Comparison of ENCODE assay signal across 10 mouse cellular contexts in genomic region chr6:127925915-127926314, GRCm38 (mm10). TPM values are rescaled to one million over a fixed set of nuclear protein-coding genes. Genes with fewer than 3 reads are reported as not detected.
A peak's percentile ranks its signal among the peaks of the same experiment; 100 is the strongest.
DNase-seq lines count a peak whose midpoint lies in the region; ATAC-seq and TF ChIP-seq lines count a peak whose summit lies in the region.
"Had no signal": no experiment of that assay in that cellular context is flagged by ENCODE, and none has a peak within 500 bp of the region (broad histone marks: within the 10 kb centered on the region; RNA-seq: fewer than 3 reads in every experiment).

No protein-coding gene starts in this region.

- no peak overlapping the region for H3K9ac ChIP-seq in kidney, embryonic 16.5 days (replicated peaks; ENCODE audit: low read length)
- H3K9ac ChIP-seq: liver, embryonic 15.5 days had no signal

- no peak for TF ChIP-seq CTCF in thymus, adult 2 months (IDR thresholded peaks at IDR 0.05; ENCODE audit: borderline replicate concordance, control insufficient read depth, extremely low read depth, insufficient read depth, low read length, poor library complexity)

- H3K36me3 ChIP-seq in kidney, embryonic 16.5 days (ENCODE audit: insufficient read depth, low read length) = no peaks in the 10 kb centered on the region
- H3K36me3 ChIP-seq in thymus, adult 2 months (ENCODE audit: control insufficient read depth, insufficient read depth, low read length) = no peaks in the 10 kb centered on the region
- H3K36me3 ChIP-seq: G1E; liver, embryonic 15.5 days had no signal

- 49% methylated on average over 9 of the region's 9 CpGs for WGBS in kidney, embryonic 16.5 days
- WGBS in thymus, adult 2 months = 76% methylated on average over 9 of the region's 9 CpGs

- no peak for DNase-seq in kidney, adult 9 months
- peak; percentile 44 to 62 for DNase-seq in frontal cortex, postnatal 25 days (ENCODE audit: low spot score in 2 of 2)
- DNase-seq in left cerebral cortex, adult 18-20 months (ENCODE audit: low spot score in 2 of 2) = peak; percentile 71 to 84
- peak; percentile 78 for DNase-seq in right cerebral cortex, postnatal 25 days
- no peak for DNase-seq in thymus, adult 18-20 months
- DNase-seq in thymus, adult 2 months = no peak
- no peak for DNase-seq in heart, adult 11 months

- no peak for TF ChIP-seq POLR2A in thymus, adult 2 months (IDR thresholded peaks at IDR 0.05; ENCODE audit: control insufficient read depth, extremely low read depth, insufficient read depth, low read length, poor library complexity)

- no peak overlapping the region for H3K4me3 ChIP-seq in kidney, embryonic 16.5 days (ENCODE audit: low read length)
- no peak overlapping the region for H3K4me3 ChIP-seq in thymus, adult 2 months (ENCODE audit: control insufficient read depth, insufficient read depth, low read length)
- H3K4me3 ChIP-seq: liver, embryonic 15.5 days had no signal

- no peaks in the 10 kb centered on the region for H3K27me3 ChIP-seq in kidney, embryonic 16.5 days (ENCODE audit: insufficient read depth, low read length)
- H3K27me3 ChIP-seq in thymus, adult 2 months (ENCODE audit: control insufficient read depth, insufficient read depth, low read length) = no peaks in the 10 kb centered on the region
- H3K27me3 ChIP-seq: liver, embryonic 15.5 days had no signal

- no peaks in the 10 kb centered on the region for H3K9me3 ChIP-seq in kidney, embryonic 16.5 days (ENCODE audit: low read length)
- H3K9me3 ChIP-seq: liver, embryonic 15.5 days had no signal

- peak; percentile 43 for ATAC-seq in kidney, embryonic 16.5 days (ENCODE audit: low FRiP score, low TSS enrichment)

- no peak overlapping the region for H3K4me2 ChIP-seq in kidney, embryonic 16.5 days (replicated peaks; ENCODE audit: low read depth, low read length)
- H3K4me2 ChIP-seq: liver, embryonic 15.5 days had no signal

- no peak overlapping the region for H3K27ac ChIP-seq in kidney, embryonic 16.5 days (ENCODE audit: low read length)
- H3K27ac ChIP-seq in thymus, adult 2 months (ENCODE audit: control insufficient read depth, insufficient read depth, low read length) = no peak overlapping the region
- H3K27ac ChIP-seq: liver, embryonic 15.5 days had no signal

- peaks cover 15% of the 10 kb centered on the region; the same call in 1 of the 2 replicates for H3K4me1 ChIP-seq in kidney, embryonic 16.5 days (ENCODE audit: insufficient read depth, low read length)
- H3K4me1 ChIP-seq in thymus, adult 2 months (replicated peaks; ENCODE audit: control insufficient read depth, insufficient read depth, low read length) = no peaks in the 10 kb centered on the region
- H3K4me1 ChIP-seq: liver, embryonic 15.5 days had no signal

RNA-seq across cellular contexts. Expression of gene Tspan11, which starts 38.5 kb away (rescaled TPM):
- 7.8 and 7.9 TPM in 2 replicates for polyA plus RNA-seq in kidney, embryonic 16.5 days (2015; fragmentation: Nextera tagmentation; extraction: Ambion mirVana)
- total RNA-seq in left cerebral cortex, adult 18-20 months (2021) = 1 to 10 TPM; 4.6 to 6.3 TPM
- polyA plus RNA-seq in thymus, adult 2 months (2012; rRNA removed) = 1.4 and 2.4 TPM in 2 replicates
- polyA plus RNA-seq: G1E had no signal

Comparison
In these comparisons a context has a peak if more than half of its experiments do, and no peak if none do; other contexts are left out.
1. DNase-seq: peak in frontal cortex, postnatal 25 days (2 of 2), left cerebral cortex, adult 18-20 months (2 of 2) and right cerebral cortex, postnatal 25 days (single experiment); none in kidney, adult 9 months (single experiment), thymus, adult 18-20 months (0 of 2), thymus, adult 2 months (single experiment) and heart, adult 11 months (single experiment).